Mouse (Mus musculus): ENCODE results near the gene Eif3f. TPM values are rescaled to one million over a fixed set of nuclear protein-coding genes. Genes with fewer than 3 reads are reported as not detected.

Gene Eif3f
- polyA plus RNA-seq, 1 experiment from 2014 or later: 116 TPM

GRCm38 (mm10) chr7:108954185-108954584 is 20.0 kb downstream of the Eif3f start:
- Histone ChIP-seq H3K4me3 (ENCODE audit: low read depth, low read length) (no peak overlapping the region), H3K27ac (ENCODE audit: low read depth) (no peak overlapping the region), H3K36me3 (ENCODE audit: control insufficient read depth, insufficient read depth, low read length) (no peaks in the 10 kb centered on the region), H3K27me3 (replicated peaks; ENCODE audit: control insufficient read depth, insufficient read depth, low read length) (peaks cover 46% of the 10 kb centered on the region), H3K9me3 (ENCODE audit: control insufficient read depth, low read length) (no peaks in the 10 kb centered on the region), H3K4me1 (replicated peaks; ENCODE audit: control insufficient read depth, insufficient read depth, low read length) (peaks cover 6% of the 10 kb centered on the region; the same call in 1 of the 2 replicates), H3K4me2 (ENCODE audit: low read length) (no peak overlapping the region), H3K9ac (ENCODE audit: low read length) (no peak overlapping the region)
- 52% methylated on average over 4 of the region's 4 CpGs for WGBS
- ATAC-seq (replicated peaks; ENCODE audit: low FRiP score, low TSS enrichment, low read depth) (no peak), DNase-seq (ENCODE audit: low spot score) (peak; percentile 66)

DNA sequence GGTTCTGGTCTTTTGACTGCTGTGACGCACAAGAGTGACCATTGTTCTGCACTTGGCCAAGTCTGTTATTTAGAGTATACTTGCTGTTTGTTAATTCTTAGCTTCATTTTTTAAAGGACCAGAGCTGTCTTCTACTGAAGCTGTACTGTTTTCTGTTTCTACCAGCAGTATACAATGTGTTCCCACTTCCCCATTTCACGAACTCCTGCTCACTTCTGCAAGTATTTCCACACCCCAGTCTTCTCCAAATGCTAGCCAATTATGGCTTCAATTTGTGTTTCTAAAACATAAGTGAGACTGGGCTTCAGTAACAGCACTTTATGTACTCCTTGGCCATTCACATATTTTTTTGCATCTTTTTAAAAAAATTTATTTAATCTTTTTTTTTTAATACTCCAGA is 23.5 kb downstream of the Eif3f start:
- no peaks in the 10 kb centered on the region for H3K4me1 ChIP-seq (replicated peaks; ENCODE audit: control insufficient read depth, insufficient read depth, low read length)
- H3K4me3 ChIP-seq (ENCODE audit: low read depth, low read length): no peak overlapping the region
- DNase-seq (ENCODE audit: low spot score) (no peak), ATAC-seq (replicated peaks; ENCODE audit: low FRiP score, low TSS enrichment, low read depth) (no peak)
- H3K36me3 ChIP-seq (ENCODE audit: control insufficient read depth, insufficient read depth, low read length): no peaks in the 10 kb centered on the region
- H3K27ac ChIP-seq (ENCODE audit: low read depth): no peak overlapping the region
- H3K9ac ChIP-seq (ENCODE audit: low read length): no peak overlapping the region
- H3K27me3 ChIP-seq (replicated peaks; ENCODE audit: control insufficient read depth, insufficient read depth, low read length): peaks cover 10% of the 10 kb centered on the region
- H3K4me2 ChIP-seq (ENCODE audit: low read length): no peak overlapping the region
- no peaks in the 10 kb centered on the region for H3K9me3 ChIP-seq (ENCODE audit: control insufficient read depth, low read length)
- 65% methylated on average over 2 of the region's 2 CpGs for WGBS

DNA sequence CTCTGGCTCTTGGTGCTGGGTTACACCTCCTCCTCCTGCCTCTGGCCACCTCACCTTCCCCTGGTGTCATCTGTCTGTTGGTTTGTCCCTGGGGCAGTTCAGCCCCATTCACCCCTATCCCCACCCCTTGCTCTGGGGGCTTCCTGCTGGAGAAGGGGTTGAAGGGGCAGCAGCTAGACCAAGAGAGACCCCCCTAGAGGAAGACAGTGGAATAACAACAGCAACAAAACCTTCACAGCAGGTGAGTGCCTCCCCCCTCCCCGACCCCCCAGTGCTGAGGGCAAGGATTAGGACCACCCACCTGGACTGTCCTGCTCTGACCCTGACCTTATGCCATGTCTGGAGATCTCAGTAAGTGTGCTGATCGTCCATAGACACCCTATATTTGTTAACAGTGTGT is 31.8 kb downstream of the Eif3f start:
- Histone ChIP-seq H3K4me1 (replicated peaks; ENCODE audit: control insufficient read depth, insufficient read depth, low read length) (no peaks in the 10 kb centered on the region), H3K4me3 (ENCODE audit: low read depth, low read length) (no peak overlapping the region), H3K27me3 (replicated peaks; ENCODE audit: control insufficient read depth, insufficient read depth, low read length) (no peaks in the 10 kb centered on the region), H3K4me2 (ENCODE audit: low read length) (no peak overlapping the region), H3K9me3 (ENCODE audit: control insufficient read depth, low read length) (no peaks in the 10 kb centered on the region), H3K36me3 (ENCODE audit: control insufficient read depth, insufficient read depth, low read length) (no peaks in the 10 kb centered on the region), H3K27ac (ENCODE audit: low read depth) (no peak overlapping the region), H3K9ac (ENCODE audit: low read length) (no peak overlapping the region)
- 27% methylated on average over 2 of the region's 2 CpGs for WGBS
- ATAC-seq (replicated peaks; ENCODE audit: low FRiP score, low TSS enrichment, low read depth) (no peak), DNase-seq (ENCODE audit: low spot score) (no peak)

DNA sequence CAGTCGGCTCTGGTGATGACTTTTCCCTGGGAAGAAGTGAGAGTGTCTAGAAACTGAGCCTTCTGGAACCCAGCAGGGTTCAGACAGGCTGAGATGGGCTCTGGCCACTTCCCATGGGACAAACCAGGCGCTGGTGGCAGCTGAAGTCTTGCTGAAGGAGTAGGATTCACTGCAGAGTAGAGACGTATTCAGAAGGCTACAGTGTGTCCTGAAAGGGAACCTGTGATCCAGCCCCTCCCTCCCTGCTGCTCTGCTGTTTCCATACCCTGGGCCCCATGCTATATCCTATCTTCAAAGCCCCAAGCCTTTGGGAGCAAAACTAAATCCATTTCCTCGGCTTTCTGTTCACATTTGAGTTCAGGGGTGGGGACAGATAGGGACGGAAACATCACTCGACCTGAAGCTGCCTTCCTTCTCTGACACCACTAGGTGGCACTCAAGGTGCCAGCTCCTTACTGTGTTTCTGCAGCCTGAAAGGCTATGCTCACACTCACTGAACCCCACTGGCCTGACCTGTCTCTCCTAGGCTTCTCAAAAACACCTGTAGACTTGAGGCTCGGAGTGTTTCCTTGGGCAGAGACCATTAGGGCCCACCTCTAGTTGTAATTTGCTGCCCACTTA is 32.6 kb downstream of the Eif3f start:
- no peak overlapping the region for H3K4me2 ChIP-seq (ENCODE audit: low read length)
- no peaks in the 10 kb centered on the region for H3K4me1 ChIP-seq (replicated peaks; ENCODE audit: control insufficient read depth, insufficient read depth, low read length)
- DNase-seq (ENCODE audit: low spot score) (peak; percentile 73), ATAC-seq (replicated peaks; ENCODE audit: low FRiP score, low TSS enrichment, low read depth) (peak; percentile 65)
- no peaks in the 10 kb centered on the region for H3K9me3 ChIP-seq (ENCODE audit: control insufficient read depth, low read length)
- H3K27me3 ChIP-seq (replicated peaks; ENCODE audit: control insufficient read depth, insufficient read depth, low read length): no peaks in the 10 kb centered on the region
- 34% methylated on average over 7 of the region's 7 CpGs for WGBS
- H3K36me3 ChIP-seq (ENCODE audit: control insufficient read depth, insufficient read depth, low read length): no peaks in the 10 kb centered on the region
- no peak overlapping the region for H3K9ac ChIP-seq (ENCODE audit: low read length)
- H3K27ac ChIP-seq (ENCODE audit: low read depth): no peak overlapping the region
- no peak overlapping the region for H3K4me3 ChIP-seq (ENCODE audit: low read depth, low read length)

GRCm38 (mm10) chr7:108968201-108968600 is 34.0 kb downstream of the Eif3f start:
- WGBS: 23% methylated on average over 6 of the region's 6 CpGs
- Histone ChIP-seq H3K4me2 (ENCODE audit: low read length) (no peak overlapping the region), H3K36me3 (ENCODE audit: control insufficient read depth, insufficient read depth, low read length) (no peaks in the 10 kb centered on the region), H3K4me1 (replicated peaks; ENCODE audit: control insufficient read depth, insufficient read depth, low read length) (no peaks in the 10 kb centered on the region), H3K9ac (ENCODE audit: low read length) (no peak overlapping the region), H3K27ac (ENCODE audit: low read depth) (no peak overlapping the region), H3K4me3 (ENCODE audit: low read depth, low read length) (no peak overlapping the region), H3K27me3 (replicated peaks; ENCODE audit: control insufficient read depth, insufficient read depth, low read length) (no peaks in the 10 kb centered on the region), H3K9me3 (ENCODE audit: control insufficient read depth, low read length) (no peaks in the 10 kb centered on the region)
- ATAC-seq (replicated peaks; ENCODE audit: low FRiP score, low TSS enrichment, low read depth) (no peak), DNase-seq (ENCODE audit: low spot score) (no peak)

DNA sequence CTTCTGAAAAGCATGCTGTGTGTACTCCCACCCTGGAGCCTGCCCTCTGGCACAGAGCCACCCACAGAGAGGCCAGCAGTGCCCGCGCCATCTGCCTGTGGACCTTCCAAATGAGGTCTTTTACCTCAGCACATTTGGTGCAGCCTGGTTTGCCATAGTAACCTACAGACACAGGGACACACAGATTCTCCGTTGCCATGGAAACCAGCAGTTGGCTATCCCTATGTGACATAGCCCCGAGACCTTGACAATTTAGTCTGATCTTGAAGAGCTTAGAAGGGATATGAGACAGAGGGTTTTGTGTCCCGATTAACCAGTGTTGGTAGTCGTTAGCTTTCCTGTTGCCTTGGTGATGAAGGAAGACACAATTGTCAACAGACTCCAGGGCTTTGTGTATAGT is 38.1 kb downstream of the Eif3f start:
- H3K27ac ChIP-seq (ENCODE audit: low read depth): no peak overlapping the region
- H3K9ac ChIP-seq (ENCODE audit: low read length): no peak overlapping the region
- H3K4me3 ChIP-seq (ENCODE audit: low read depth, low read length): no peak overlapping the region
- 66% methylated on average over 6 of the region's 6 CpGs for WGBS
- H3K4me1 ChIP-seq (replicated peaks; ENCODE audit: control insufficient read depth, insufficient read depth, low read length): no peaks in the 10 kb centered on the region
- no peak for DNase-seq (ENCODE audit: low spot score)
- H3K4me2 ChIP-seq (ENCODE audit: low read length): no peak overlapping the region
- no peak for ATAC-seq (replicated peaks; ENCODE audit: low FRiP score, low TSS enrichment, low read depth)
- H3K9me3 ChIP-seq (ENCODE audit: control insufficient read depth, low read length): no peaks in the 10 kb centered on the region
- no peaks in the 10 kb centered on the region for H3K27me3 ChIP-seq (replicated peaks; ENCODE audit: control insufficient read depth, insufficient read depth, low read length)
- H3K36me3 ChIP-seq (ENCODE audit: control insufficient read depth, insufficient read depth, low read length): no peaks in the 10 kb centered on the region

DNA sequence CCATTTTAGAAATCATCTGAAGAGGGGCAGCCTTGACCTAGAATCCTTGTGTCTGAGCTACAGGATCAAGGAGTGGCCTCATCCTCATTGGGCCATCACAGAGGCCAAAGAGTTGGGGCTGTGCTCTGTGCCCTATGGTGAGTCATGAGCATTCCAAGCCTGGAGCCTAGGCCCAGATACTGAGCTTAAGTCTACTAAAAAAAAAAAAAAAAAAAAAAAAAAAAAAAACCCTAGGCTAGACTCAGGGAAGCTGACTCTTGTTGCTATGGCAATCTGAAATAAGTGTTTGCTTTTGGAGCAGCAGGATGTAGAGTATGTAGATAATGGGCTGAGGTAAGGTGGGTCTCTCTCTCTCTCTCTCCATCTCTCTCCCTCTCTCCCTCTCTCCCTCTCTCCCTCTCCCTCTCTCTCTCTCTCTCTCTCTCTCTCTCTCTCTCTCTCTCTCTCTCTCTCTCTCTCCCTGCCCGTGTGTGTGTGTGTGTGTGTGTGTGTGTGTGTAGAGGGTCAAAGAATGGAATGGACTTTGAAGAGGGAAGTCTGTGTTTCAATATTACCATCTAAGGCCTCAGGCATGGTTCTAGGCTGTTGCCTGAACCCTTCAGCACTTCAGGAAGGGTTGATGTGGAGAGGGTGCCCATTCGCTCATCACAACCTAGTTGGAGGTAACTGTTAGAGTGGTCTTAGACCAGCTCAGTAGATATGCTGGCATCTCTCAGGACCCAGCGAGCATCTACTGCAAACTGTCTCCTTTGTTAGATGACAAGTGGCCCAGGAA is 51.9 kb downstream of the Eif3f start:
- DNase-seq (ENCODE audit: low spot score) (no peak), ATAC-seq (replicated peaks; ENCODE audit: low FRiP score, low TSS enrichment, low read depth) (peak; percentile 27; the same call in 1 of the 2 replicates)
- Histone ChIP-seq H3K36me3 (ENCODE audit: control insufficient read depth, insufficient read depth, low read length) (no peaks in the 10 kb centered on the region), H3K9ac (ENCODE audit: low read length) (no peak overlapping the region), H3K27ac (ENCODE audit: low read depth) (no peak overlapping the region), H3K4me2 (ENCODE audit: low read length) (no peak overlapping the region), H3K4me1 (replicated peaks; ENCODE audit: control insufficient read depth, insufficient read depth, low read length) (no peaks in the 10 kb centered on the region), H3K27me3 (replicated peaks; ENCODE audit: control insufficient read depth, insufficient read depth, low read length) (no peaks in the 10 kb centered on the region), H3K4me3 (ENCODE audit: low read depth, low read length) (no peak overlapping the region), H3K9me3 (ENCODE audit: control insufficient read depth, low read length) (no peaks in the 10 kb centered on the region)
- 87% methylated on average over 2 of the region's 3 CpGs for WGBS

- no peak overlapping the region for H3K9ac ChIP-seq (ENCODE audit: low read length)
- no peaks in the 10 kb centered on the region for H3K27me3 ChIP-seq (replicated peaks; ENCODE audit: control insufficient read depth, insufficient read depth, low read length)
- H3K36me3 ChIP-seq (ENCODE audit: control insufficient read depth, insufficient read depth, low read length): no peaks in the 10 kb centered on the region
- DNase-seq (ENCODE audit: low spot score): no peak
- H3K4me3 ChIP-seq (ENCODE audit: low read depth, low read length): no peak overlapping the region
- ATAC-seq (replicated peaks; ENCODE audit: low FRiP score, low TSS enrichment, low read depth): no peak
- no peak overlapping the region for H3K4me2 ChIP-seq (ENCODE audit: low read length)
- H3K27ac ChIP-seq (ENCODE audit: low read depth): no peak overlapping the region
- 80% methylated on average over 9 of the region's 9 CpGs for WGBS
- no peaks in the 10 kb centered on the region for H3K9me3 ChIP-seq (ENCODE audit: control insufficient read depth, low read length)
- no peaks in the 10 kb centered on the region for H3K4me1 ChIP-seq (replicated peaks; ENCODE audit: control insufficient read depth, insufficient read depth, low read length)
These were observed 57.0 kb downstream of the Eif3f start for GRCm38 (mm10) chr7:108991207-108991606.

All from intestine, embryonic 14.5 days (tissue).